Mouse (Mus musculus) lung, postnatal 0 days (tissue): ENCODE results near the gene Notch4. TPM values are rescaled to one million over a fixed set of nuclear protein-coding genes. Genes with fewer than 3 reads are reported as not detected.

Experiments
- ATAC-seq: fragments of 200-750 bp; cut with Nextera tagmentation; 2 replicates; pipeline ENCODE4 v1.8.0; 2017; ENCODE audit warnings: moderate library complexity
- DNase-seq: peaks from one replicate; pipeline ENCODE4 v3.0.0-alpha.2; 2016; ENCODE audit warnings: low spot score
- H3K27ac ChIP-seq: fragments of 300-500 bp; sonication (generic); 2 replicates; pipeline ENCODE4 v1.5.1; 2014; ENCODE audit warnings: antibody characterized with exemption, mild to moderate bottlenecking, low read length, mixed read lengths
- H3K27me3 ChIP-seq: fragments of 300-500 bp; sonication (generic); replicated peaks from 2 replicates; pipeline ENCODE4 v1.6.1; 2014; ENCODE audit warnings: low read length, mixed read lengths; ENCODE audit not compliant: insufficient read depth
- H3K36me3 ChIP-seq: fragments of 300-500 bp; sonication (generic); 2 replicates; pipeline ENCODE4 v1.6.1; 2014; ENCODE audit warnings: low read length, mixed read lengths; ENCODE audit not compliant: insufficient read depth
- H3K4me1 ChIP-seq: fragments of 300-500 bp; sonication (generic); 2 replicates; pipeline ENCODE4 v1.6.1; 2014; ENCODE audit warnings: antibody characterized with exemption, low read depth, low read length, mixed read lengths; ENCODE audit not compliant: insufficient read depth
- H3K4me2 ChIP-seq: fragments of 300-500 bp; sonication (generic); replicated peaks from 2 replicates; pipeline ENCODE4 v1.6.1; 2014; ENCODE audit warnings: low read depth, mild to moderate bottlenecking, low read length, moderate library complexity, mixed read lengths
- H3K4me3 ChIP-seq: fragments of 300-500 bp; sonication (generic); 2 replicates; pipeline ENCODE4 v1.5.1; 2014; ENCODE audit warnings: low read depth, low read length
- H3K9ac ChIP-seq: fragments of 300-500 bp; sonication (generic); replicated peaks from 2 replicates; pipeline ENCODE4 v1.6.1; 2014; ENCODE audit warnings: low read depth, mild to moderate bottlenecking
- H3K9me3 ChIP-seq: fragments of 300-500 bp; sonication (generic); 2 replicates; pipeline ENCODE4 v1.6.1; 2016; ENCODE audit warnings: low read length, mixed read lengths
- CTCF ChIP-seq: IDR thresholded peaks from 2 replicates; pipeline ENCODE4 v1.5.1; 2016; ENCODE audit warnings: antibody characterized with exemption, mild to moderate bottlenecking
- EP300 ChIP-seq: IDR thresholded peaks from 2 replicates; pipeline ENCODE4 v1.6.1; 2016; ENCODE audit warnings: antibody characterized with exemption, mild to moderate bottlenecking, control low read depth
- WGBS: fragments of 180-500 bp; shearing (Covaris S2); extraction: QIAGEN DNeasy Blood & Tissue Kit; methylation state at CpG from one replicate; pipeline ENCODE4 v1.1.7; 2014; 5-methylcytosine and 5-hydroxymethylcytosine counted together
- polyA plus RNA-seq: library from polyadenylated mRNA; unstranded; fragments of >200 nt; fragmentation: Nextera tagmentation; extraction: Ambion mirVana; gene quantifications from 2 replicates; pipeline ENCODE4 v1.2.1, GENCODE M21; 2015

Notch4 gene
- polyA plus RNA-seq, 1 experiment from 2014 or later: 24.8 TPM

GRCm38 (mm10) chr17:34559116-34559515 lies 5.0 kb upstream of the Notch4 start:
- no peak overlapping the region for H3K9ac ChIP-seq
- peak; percentile 79 for TF ChIP-seq EP300
- TF ChIP-seq CTCF: no peak
- 0 out of 2 replicates have a peak, but pooled peaks have one; percentile 17 for ATAC-seq
- 48% methylated on average over 7 of the region's 7 CpGs for WGBS
- no peak overlapping the region for H3K4me3 ChIP-seq
- peak; percentile 24 for DNase-seq
- H3K27me3 ChIP-seq: no peaks in the 10 kb centered on the region
- no peaks in the 10 kb centered on the region for H3K36me3 ChIP-seq
- no peaks in the 10 kb centered on the region for H3K4me1 ChIP-seq
- peak overlapping the region; percentile 22 for H3K27ac ChIP-seq
- no peaks in the 10 kb centered on the region for H3K9me3 ChIP-seq
- H3K4me2 ChIP-seq: no peak overlapping the region

GRCm38 (mm10) chr17:34559895-34560294 lies 4.2 kb upstream of the Notch4 start:
- DNase-seq: no peak
- WGBS: 28% methylated on average over 15 of the region's 15 CpGs
- ATAC-seq: no peak

GRCm38 (mm10) chr17:34560438-34560837 lies 3.6 kb upstream of the Notch4 start:
- no peak for DNase-seq
- no peak for ATAC-seq
- H3K9ac ChIP-seq: no peak overlapping the region
- H3K4me2 ChIP-seq: no peak overlapping the region
- H3K27me3 ChIP-seq: no peaks in the 10 kb centered on the region
- H3K4me3 ChIP-seq: no peak overlapping the region
- no peaks in the 10 kb centered on the region for H3K36me3 ChIP-seq
- H3K27ac ChIP-seq: peak overlapping the region; percentile 54
- 91% methylated on average over 6 of the region's 6 CpGs for WGBS
- TF ChIP-seq EP300: no peak
- TF ChIP-seq CTCF: peak; percentile 10; the same call in 1 of the 2 replicates
- no peaks in the 10 kb centered on the region for H3K4me1 ChIP-seq
- no peaks in the 10 kb centered on the region for H3K9me3 ChIP-seq

More at GRCm38 (mm10) chr17:34559895-34560294, 4.2 kb upstream of the Notch4 start:
- Histone ChIP-seq H3K9me3 (no peaks in the 10 kb centered on the region), H3K36me3 (no peaks in the 10 kb centered on the region), H3K27ac (peak overlapping the region; percentile 22; the same call in 1 of the 2 replicates), H3K4me3 (no peak overlapping the region), H3K27me3 (no peaks in the 10 kb centered on the region), H3K4me1 (no peaks in the 10 kb centered on the region), H3K9ac (no peak overlapping the region), H3K4me2 (no peak overlapping the region)
- TF ChIP-seq CTCF (peak; percentile 45), EP300 (no peak)

- Histone ChIP-seq H3K4me3 (no peak overlapping the region), H3K27me3 (no peaks in the 10 kb centered on the region), H3K9ac (no peak overlapping the region), H3K36me3 (no peaks in the 10 kb centered on the region), H3K4me1 (no peaks in the 10 kb centered on the region), H3K9me3 (no peaks in the 10 kb centered on the region), H3K27ac (peak overlapping the region; percentile 54), H3K4me2 (no peak overlapping the region; the same call in 1 of the 2 replicates)
- TF ChIP-seq CTCF (no peak), EP300 (no peak)
- WGBS: 36% methylated on average over 8 of the region's 8 CpGs
- ATAC-seq (no peak), DNase-seq (peak; percentile 36)
These were observed 2.9 kb upstream of the Notch4 start for GRCm38 (mm10) chr17:34561200-34561599.

GRCm38 (mm10) chr17:34562595-34562994 lies 1.5 kb upstream of the Notch4 start:
- no peak for TF ChIP-seq EP300
- TF ChIP-seq CTCF: no peak
- no peak for DNase-seq
- no peak overlapping the region for H3K4me2 ChIP-seq
- no peak overlapping the region for H3K4me3 ChIP-seq
- no peak overlapping the region for H3K27ac ChIP-seq
- no peak overlapping the region for H3K9ac ChIP-seq
- H3K27me3 ChIP-seq: no peaks in the 10 kb centered on the region
- H3K4me1 ChIP-seq: no peaks in the 10 kb centered on the region
- H3K9me3 ChIP-seq: no peaks in the 10 kb centered on the region
- ATAC-seq: no peak
- H3K36me3 ChIP-seq: no peaks in the 10 kb centered on the region
- 55% methylated on average over 3 of the region's 3 CpGs for WGBS

GRCm38 (mm10) chr17:34563354-34563753 lies 714 bp upstream of the Notch4 start:
- Histone ChIP-seq H3K4me3 (no peak overlapping the region), H3K4me2 (no peak overlapping the region), H3K9me3 (no peaks in the 10 kb centered on the region), H3K9ac (no peak overlapping the region), H3K36me3 (no peaks in the 10 kb centered on the region), H3K27me3 (no peaks in the 10 kb centered on the region), H3K27ac (no peak overlapping the region), H3K4me1 (no peaks in the 10 kb centered on the region)
- DNase-seq (no peak), ATAC-seq (no peak)
- no peak for TF ChIP-seq EP300
- TF ChIP-seq CTCF: no peak
- 59% methylated on average over 11 of the region's 11 CpGs for WGBS

- Histone ChIP-seq H3K9me3 (no peaks in the 10 kb centered on the region), H3K36me3 (no peaks in the 10 kb centered on the region), H3K27me3 (no peaks in the 10 kb centered on the region), H3K4me1 (no peaks in the 10 kb centered on the region), H3K4me2 (peak overlapping the region; percentile 51), H3K9ac (0 out of 2 replicates have a peak overlapping the region, but pooled peaks have one; percentile 35), H3K27ac (peak overlapping the region; percentile 95), H3K4me3 (peak overlapping the region; percentile 29)
- TF ChIP-seq CTCF: no peak
- TF ChIP-seq EP300: peak; percentile 76
- DNase-seq (peak; percentile 76), ATAC-seq (peak; percentile 72)
- 15% methylated on average over 3 of the region's 3 CpGs for WGBS
These were observed 728 bp downstream of the Notch4 start for GRCm38 (mm10) chr17:34564796-34565195.
